Mouse (Mus musculus) cerebellum, adult 11-12 months (tissue): ENCODE measurements around the gene Abl1.
"Not testable (repeated sequence)": the region's sequence is repeated elsewhere in the genome, so short reads cannot be mapped to it uniquely, and the experiment has no call there.

Experiments used
- DNase-seq: peaks from one replicate; pipeline ENCODE4 v3.0.0; 2022

Gene Abl1

GRCm38 (mm10) chr2:31688074-31688925, at the start of gene Abl1:
Gene Abl1 (plus strand): TSS chr2:31688376.
- peak; percentile 96 for DNase-seq

GRCm38 (mm10) chr2:31638581-31639465, 49.4 kb upstream of the Abl1 start:
- no peak for DNase-seq

GRCm38 (mm10) chr2:31639466-31639760, 48.8 kb upstream of the Abl1 start:
- DNase-seq: no peak

- no peak for DNase-seq
These were observed 48.1 kb upstream of the Abl1 start, which contains the start of gene Prdm12 for GRCm38 (mm10) chr2:31639901-31640608. Gene Prdm12 (plus strand): TSS chr2:31640037.

- DNase-seq: no peak
These were observed 47.3 kb upstream of the Abl1 start for GRCm38 (mm10) chr2:31640609-31641507.

GRCm38 (mm10) chr2:31641508-31641830, 46.7 kb upstream of the Abl1 start:
- no peak for DNase-seq

- DNase-seq: no peak
These were observed 46.2 kb upstream of the Abl1 start for GRCm38 (mm10) chr2:31641929-31642328.

- DNase-seq: peak; percentile 27
These were observed 34.0 kb upstream of the Abl1 start for GRCm38 (mm10) chr2:31653971-31654853.

- no peak for DNase-seq
These were observed 33.2 kb upstream of the Abl1 start for GRCm38 (mm10) chr2:31654854-31655559.

GRCm38 (mm10) chr2:31656374-31656773, 31.8 kb upstream of the Abl1 start:
- DNase-seq: no peak

GRCm38 (mm10) chr2:31662939-31663803, 25.0 kb upstream of the Abl1 start:
- no peak for DNase-seq

GRCm38 (mm10) chr2:31663804-31664180, 24.4 kb upstream of the Abl1 start:
- no peak for DNase-seq

GRCm38 (mm10) chr2:31667332-31667731, 20.8 kb upstream of the Abl1 start:
- DNase-seq: no peak

GRCm38 (mm10) chr2:31670551-31671035, 17.6 kb upstream of the Abl1 start, which contains the start of gene Exosc2:
Gene Exosc2 (plus strand): TSS chr2:31670715.
- DNase-seq: peak; percentile 93

- no peak for DNase-seq
These were observed 9.5 kb upstream of the Abl1 start for GRCm38 (mm10) chr2:31678641-31679040.

GRCm38 (mm10) chr2:31681051-31681707, 7.0 kb upstream of the Abl1 start:
- DNase-seq: not testable (repeated sequence)

GRCm38 (mm10) chr2:31681731-31682235, 6.4 kb upstream of the Abl1 start:
- no peak for DNase-seq

- peak; percentile 43 for DNase-seq
These were observed 4.5 kb upstream of the Abl1 start for GRCm38 (mm10) chr2:31683666-31684065.

GRCm38 (mm10) chr2:31689045-31689444, 869 bp downstream of the Abl1 start:
- no peak for DNase-seq
